Mouse (Mus musculus) embryonic stem cell, embryonic (primary cell): ENCODE data around the gene Rgsl1.

Experiments
- CTCF ChIA-PET, 4 experiments: fragments of 300-600 bp in 2 of 4; fragments of 350-600 bp in 2 of 4; sonication (Branson Sonifier 250); formaldehyde crosslinking; loops; one replicate each; lab custom pipeline; 2022; ENCODE audit warnings: inconsistent platforms in 2 of 4; lab: Charles Lee
- POLR2A ChIA-PET, 4 experiments: fragments of 300-600 bp in 2 of 4; fragments of 350-600 bp in 2 of 4; sonication (Branson Sonifier 250); formaldehyde crosslinking; loops; one replicate each; lab custom pipeline; 2022; ENCODE audit warnings: antibody characterized with exemption in 4 of 4, inconsistent platforms in 1 of 4; lab: Charles Lee

The Rgsl1 gene

DNA sequence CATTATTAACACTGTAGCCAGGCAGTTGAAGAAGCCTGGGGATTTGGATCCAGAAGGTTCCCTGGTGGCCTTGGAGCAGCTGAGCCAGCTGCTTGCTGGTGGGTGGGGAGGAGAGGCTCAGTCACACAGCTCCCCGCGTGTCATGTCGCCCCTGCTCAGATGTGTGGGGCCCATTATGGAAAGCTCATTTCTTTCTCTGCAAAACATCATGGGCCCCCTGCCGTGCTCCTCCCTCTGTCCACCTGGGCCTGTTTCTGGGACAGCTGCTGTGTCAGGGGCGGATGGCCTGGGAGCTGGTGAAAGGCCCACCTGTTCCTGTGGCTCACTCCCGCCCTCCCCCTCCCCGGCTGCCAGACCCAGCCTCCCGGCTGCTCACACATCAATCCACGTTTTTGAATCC is 110.8 kb downstream of the Rgsl1 start:
- CTCF ChIA-PET: interaction anchor here in 2 of 4 experiments (0.9 to 2.5 kb wide), 3 partner anchors 16 to 176 kb away, joined by 3 to 7 read pairs (median 4); partner anchors contain the start of gene Rnasel (in 1 of the 2)
- POLR2A ChIA-PET: interaction anchor here in 3 of 4 experiments (0.6 to 1.1 kb wide), 6 partner anchors 16 to 184 kb away, joined by 3 to 5 read pairs (median 3); partner anchors contain the start of genes Rnasel (in 2 of the 3) and Npl (in 1 of the 3)

DNA sequence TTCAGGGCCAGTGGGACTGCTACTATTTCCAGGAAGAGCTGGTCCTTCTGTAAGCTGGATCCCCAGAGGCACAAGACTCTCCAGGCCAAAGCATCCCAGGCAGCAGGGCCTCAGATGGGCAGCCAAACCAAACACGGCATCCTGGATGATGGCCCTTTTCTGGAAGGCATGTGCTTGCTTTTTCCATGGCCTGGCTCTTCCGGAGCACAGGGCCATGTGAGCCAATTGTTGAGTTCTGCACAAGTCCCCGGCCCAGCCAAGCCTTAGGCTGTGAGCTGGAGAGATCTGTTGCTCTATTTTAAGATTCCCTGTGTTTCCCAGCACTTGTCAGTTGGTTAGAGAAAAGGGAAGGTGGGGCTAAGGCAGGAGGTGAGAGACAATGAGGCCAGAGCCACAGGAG is 113.3 kb downstream of the Rgsl1 start:
- CTCF ChIA-PET: interaction anchor here in 2 of 4 experiments (0.6 to 1.2 kb wide), 2 partner anchors 16 to 172 kb away, joined by 3 read pairs; no protein-coding TSS in a partner anchor

DNA sequence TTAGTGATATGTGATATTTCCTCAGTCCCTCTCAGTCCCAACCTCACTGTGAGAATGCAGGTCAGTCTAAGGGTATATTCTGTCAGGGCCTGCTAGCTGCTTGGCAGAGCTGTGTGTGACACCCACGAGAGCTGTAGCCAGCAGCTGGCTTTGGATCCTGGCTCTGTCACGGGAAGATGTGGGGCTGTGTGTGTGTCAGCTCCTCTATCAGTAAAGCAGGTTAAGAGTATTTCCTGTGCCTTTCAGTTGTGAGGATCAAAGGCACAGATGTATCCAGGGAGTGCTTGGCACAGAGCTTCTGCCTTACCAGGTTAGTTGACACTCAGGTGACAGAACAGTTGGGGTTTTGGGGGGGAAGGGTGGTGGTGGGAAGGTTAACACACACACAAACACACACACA is 114.1 kb downstream of the Rgsl1 start:
- ChIA-PET POLR2A (interaction anchor here in 1 of 4 experiments (1.3 kb wide), 1 partner anchor 20 kb away, joined by 3 read pairs; the partner anchor contains the start of gene Rnasel), CTCF (no interaction called here)

More for the DNA sequence above, 113.3 kb downstream of the Rgsl1 start:
- POLR2A ChIA-PET: interaction anchor here in 1 of 4 experiments (1.0 kb wide), 1 partner anchor 159 kb away, joined by 3 read pairs; no protein-coding TSS in a partner anchor
